Mouse (Mus musculus) midbrain, postnatal 0 days (tissue): Measurements from ENCODE around the gene Crp. TPM values are rescaled to one million over a fixed set of nuclear protein-coding genes. Genes with fewer than 3 reads are reported as not detected.

Experiments used
- ATAC-seq: fragments of 200-750 bp; cut with Nextera tagmentation; 2 replicates; pipeline ENCODE4 v1.8.0; 2017; ENCODE audit warnings: moderate number of reproducible peaks, mild to moderate bottlenecking, moderate TSS enrichment, moderate library complexity; ENCODE audit not compliant: low FRiP score
- DNase-seq: peaks from one replicate; pipeline ENCODE4 v3.0.0-alpha.2; 2015; ENCODE audit warnings: low spot score
- H3K27ac ChIP-seq: fragments of 300-500 bp; sonication (generic); 2 replicates; pipeline ENCODE4 v1.5.1; 2014; ENCODE audit warnings: low read depth, mild to moderate bottlenecking, low read length, mixed read lengths
- H3K27me3 ChIP-seq: fragments of 300-500 bp; sonication (generic); 2 replicates; pipeline ENCODE4 v1.6.1; 2014; ENCODE audit warnings: low read length, control low read depth, mixed read lengths; ENCODE audit not compliant: insufficient read depth
- H3K36me3 ChIP-seq: fragments of 300-500 bp; sonication (generic); 2 replicates; pipeline ENCODE4 v1.6.1; 2014; ENCODE audit warnings: low read length, control low read depth, mixed read lengths; ENCODE audit not compliant: insufficient read depth
- H3K4me1 ChIP-seq: fragments of 300-500 bp; sonication (generic); 2 replicates; pipeline ENCODE4 v1.6.1; 2014; ENCODE audit warnings: mild to moderate bottlenecking, control low read depth, antibody characterized with exemption, low read length, mixed read lengths; ENCODE audit not compliant: insufficient read depth
- H3K4me2 ChIP-seq: fragments of 300-500 bp; sonication (generic); 2 replicates; pipeline ENCODE4 v1.6.1; 2014; ENCODE audit warnings: low read depth, mild to moderate bottlenecking, low read length, mixed read lengths; ENCODE audit not compliant: poor library complexity, severe bottlenecking
- H3K4me3 ChIP-seq: fragments of 300-500 bp; sonication (generic); 2 replicates; pipeline ENCODE4 v1.5.1; 2014; ENCODE audit warnings: low read depth, mild to moderate bottlenecking, low read length, moderate library complexity
- H3K9ac ChIP-seq: fragments of 300-500 bp; sonication (generic); replicated peaks from 2 replicates; pipeline ENCODE4 v1.6.1; 2014; ENCODE audit warnings: mild to moderate bottlenecking, low read length, moderate library complexity, mixed read lengths; ENCODE audit not compliant: poor library complexity, severe bottlenecking
- H3K9me3 ChIP-seq: fragments of 300-500 bp; sonication (generic); 2 replicates; pipeline ENCODE4 v1.6.1; 2016; ENCODE audit warnings: low read length, control low read depth
- CTCF ChIP-seq: IDR thresholded peaks from 2 replicates; pipeline ENCODE4 v1.5.1; 2016; ENCODE audit warnings: antibody characterized with exemption, mild to moderate bottlenecking
- WGBS: fragments of 180-500 bp; shearing (Covaris S2); extraction: QIAGEN DNeasy Blood & Tissue Kit; methylation state at CpG from one replicate; pipeline ENCODE4 v1.1.7; 2014; 5-methylcytosine and 5-hydroxymethylcytosine counted together
- polyA plus RNA-seq: library from polyadenylated mRNA; unstranded; fragments of >200 nt; fragmentation: Nextera tagmentation; extraction: Ambion mirVana; gene quantifications from 2 replicates; pipeline ENCODE4 v1.2.1, GENCODE M21; 2015
- total RNA-seq: library from RNA; depleted of rRNA; stranded (reverse); fragments of >200 nt; gene quantifications from 2 replicates; pipeline ENCODE4 v1.2.3, GENCODE M21; 2014

Crp gene
- total and polyA plus RNA-seq, 2 experiments from 2014 or later: not detected

- no peak for TF ChIP-seq CTCF
- Histone ChIP-seq H3K9ac (no peak overlapping the region), H3K27ac (no peak overlapping the region), H3K4me3 (no peak overlapping the region), H3K36me3 (no peaks in the 10 kb centered on the region), H3K27me3 (no peaks in the 10 kb centered on the region), H3K4me2 (no peak overlapping the region), H3K9me3 (no peaks in the 10 kb centered on the region), H3K4me1 (no peaks in the 10 kb centered on the region)
- WGBS: 82% methylated on average over 4 of the region's 4 CpGs
- ATAC-seq: no peak
- DNase-seq: no peak
Measured at GRCm38 (mm10) chr1:172680742-172681141, 17.1 kb upstream of the Crp start.

GRCm38 (mm10) chr1:172683551-172683950 lies 14.3 kb upstream of the Crp start:
- no peak for ATAC-seq
- WGBS: 66% methylated on average over 5 of the region's 5 CpGs
- peak; percentile 22 for DNase-seq
- H3K4me3 ChIP-seq: no peak overlapping the region
- H3K9me3 ChIP-seq: no peaks in the 10 kb centered on the region
- no peaks in the 10 kb centered on the region for H3K27me3 ChIP-seq
- no peak overlapping the region for H3K27ac ChIP-seq
- no peak for TF ChIP-seq CTCF
- H3K9ac ChIP-seq: no peak overlapping the region
- no peak overlapping the region for H3K4me2 ChIP-seq
- H3K36me3 ChIP-seq: no peaks in the 10 kb centered on the region
- H3K4me1 ChIP-seq: no peaks in the 10 kb centered on the region

GRCm38 (mm10) chr1:172683957-172684356 lies 13.9 kb upstream of the Crp start:
- Histone ChIP-seq H3K4me1 (no peaks in the 10 kb centered on the region), H3K9ac (no peak overlapping the region), H3K4me3 (no peak overlapping the region), H3K27me3 (no peaks in the 10 kb centered on the region), H3K9me3 (no peaks in the 10 kb centered on the region), H3K36me3 (no peaks in the 10 kb centered on the region), H3K27ac (no peak overlapping the region), H3K4me2 (no peak overlapping the region)
- TF ChIP-seq CTCF: no peak
- 37% methylated on average over 1 of the region's 1 CpGs for WGBS
- DNase-seq (peak; percentile 17), ATAC-seq (no peak)

GRCm38 (mm10) chr1:172685178-172685577 lies 12.7 kb upstream of the Crp start:
- no peak for TF ChIP-seq CTCF
- peak; percentile 26 for DNase-seq
- Histone ChIP-seq H3K9ac (no peak overlapping the region), H3K36me3 (no peaks in the 10 kb centered on the region), H3K9me3 (no peaks in the 10 kb centered on the region), H3K4me2 (no peak overlapping the region), H3K27me3 (no peaks in the 10 kb centered on the region), H3K4me1 (no peaks in the 10 kb centered on the region), H3K27ac (no peak overlapping the region), H3K4me3 (no peak overlapping the region)
- no peak for ATAC-seq
- WGBS: 75% methylated on average over 3 of the region's 3 CpGs

- Histone ChIP-seq H3K27ac (no peak overlapping the region), H3K4me1 (no peaks in the 10 kb centered on the region), H3K36me3 (no peaks in the 10 kb centered on the region), H3K4me3 (no peak overlapping the region), H3K4me2 (no peak overlapping the region), H3K9me3 (no peaks in the 10 kb centered on the region), H3K9ac (no peak overlapping the region), H3K27me3 (no peaks in the 10 kb centered on the region)
- DNase-seq: no peak
- TF ChIP-seq CTCF: no peak
- ATAC-seq: no peak
Measured at GRCm38 (mm10) chr1:172697422-172697821, 433 bp upstream of the Crp start.

GRCm38 (mm10) chr1:172700814-172701213 lies 3.0 kb downstream of the Crp start:
- 65% methylated on average over 3 of the region's 3 CpGs for WGBS
- H3K36me3 ChIP-seq: no peaks in the 10 kb centered on the region
- no peak overlapping the region for H3K4me2 ChIP-seq
- ATAC-seq: no peak
- no peak for DNase-seq
- no peak overlapping the region for H3K27ac ChIP-seq
- H3K9ac ChIP-seq: no peak overlapping the region
- no peak overlapping the region for H3K4me3 ChIP-seq
- TF ChIP-seq CTCF: no peak
- H3K4me1 ChIP-seq: no peaks in the 10 kb centered on the region
- no peaks in the 10 kb centered on the region for H3K9me3 ChIP-seq
- no peaks in the 10 kb centered on the region for H3K27me3 ChIP-seq
